Mouse (Mus musculus) small intestine, adult 2 months (tissue): Measurements from ENCODE around the gene Npc1l1.

Source experiments
- CTCF ChIP-seq: fragments of 200-500 bp; IDR thresholded peaks from 2 replicates; pipeline ENCODE4 v1.5.1; 2012; ENCODE audit warnings: low read depth, mild to moderate bottlenecking, control low read depth, inconsistent platforms, low read length, moderate library complexity, mixed read lengths; ENCODE audit not compliant: insufficient replicate concordance, insufficient read length; ENCODE audit errors: extremely low read depth
- POLR2A ChIP-seq: fragments of 200-500 bp; IDR thresholded peaks from 2 replicates; pipeline ENCODE4 v1.6.1; 2012; ENCODE audit warnings: low read depth, mild to moderate bottlenecking, control low read depth, inconsistent platforms, low read length, moderate library complexity

- TF ChIP-seq POLR2A (no peak), CTCF (no peak)
Observed at GRCm38 (mm10) chr11:6178673-6179166, 51.2 kb downstream of the Npc1l1 start.
